Mouse (Mus musculus): ENCODE data around the gene Barx1.

Gene Barx1

GRCm38 (mm10) chr13:48660221-48660734, 2.5 kb upstream of the Barx1 start:
- DNase-seq (ENCODE audit: low spot score): no peak

GRCm38 (mm10) chr13:48660741-48661140, 2.1 kb upstream of the Barx1 start:
- DNase-seq (ENCODE audit: low spot score): no peak

GRCm38 (mm10) chr13:48661561-48661960, 1.2 kb upstream of the Barx1 start:
- DNase-seq (ENCODE audit: low spot score): no peak

- DNase-seq (ENCODE audit: low spot score): no peak
Observed at GRCm38 (mm10) chr13:48663211-48663987, 601 bp downstream of the Barx1 start.

- DNase-seq (ENCODE audit: low spot score): no peak
Observed at GRCm38 (mm10) chr13:48663988-48664339, 1.2 kb downstream of the Barx1 start.

GRCm38 (mm10) chr13:48664916-48665655, 2.3 kb downstream of the Barx1 start:
- DNase-seq (ENCODE audit: low spot score): no peak

- no peak for DNase-seq (ENCODE audit: low spot score)
Observed at GRCm38 (mm10) chr13:48665656-48666597, 3.1 kb downstream of the Barx1 start.

GRCm38 (mm10) chr13:48667461-48667860, 4.7 kb downstream of the Barx1 start:
- no peak for DNase-seq (ENCODE audit: low spot score)

- DNase-seq (ENCODE audit: low spot score): no peak
Observed at GRCm38 (mm10) chr13:48668091-48668975, 5.5 kb downstream of the Barx1 start.

GRCm38 (mm10) chr13:48668976-48669534, 6.3 kb downstream of the Barx1 start:
- DNase-seq (ENCODE audit: low spot score): no peak

- no peak for DNase-seq (ENCODE audit: low spot score)
Observed at GRCm38 (mm10) chr13:48672312-48672840, 9.6 kb downstream of the Barx1 start.

- DNase-seq (ENCODE audit: low spot score): no peak
Observed at GRCm38 (mm10) chr13:48674609-48675008, 11.8 kb downstream of the Barx1 start.

- no peak for DNase-seq (ENCODE audit: low spot score)
Observed at GRCm38 (mm10) chr13:48679351-48679750, 16.6 kb downstream of the Barx1 start.

- no peak for DNase-seq (ENCODE audit: low spot score)
Observed at GRCm38 (mm10) chr13:48686666-48687065, 23.9 kb downstream of the Barx1 start.

- DNase-seq (ENCODE audit: low spot score): peak; percentile 6
Observed at GRCm38 (mm10) chr13:48691991-48692390, 29.2 kb downstream of the Barx1 start.

- peak; percentile 13 for DNase-seq (ENCODE audit: low spot score)
Observed at GRCm38 (mm10) chr13:48694090-48695064, 31.6 kb downstream of the Barx1 start.

GRCm38 (mm10) chr13:48706385-48706951, 43.7 kb downstream of the Barx1 start:
- DNase-seq (ENCODE audit: low spot score): no peak

GRCm38 (mm10) chr13:48712675-48713074, 49.9 kb downstream of the Barx1 start:
- DNase-seq (ENCODE audit: low spot score): no peak

GRCm38 (mm10) chr13:48716075-48716474, 53.3 kb downstream of the Barx1 start:
- DNase-seq (ENCODE audit: low spot score): no peak
